Mouse (Mus musculus) frontal cortex, adult 2 months (tissue): ENCODE measurements around the gene Rabgap1l. TPM values are rescaled to one million over a fixed set of nuclear protein-coding genes. Genes with fewer than 3 reads are reported as not detected.

Experiments
- DNase-seq, 2 experiments: peaks; one replicate each; pipeline ENCODE4 v3.0.0; 2022; ENCODE audit warnings: low spot score in 1 of 2; ENCODE audit errors: extremely low spot score in 1 of 2
- polyA plus RNA-seq: library from polyadenylated mRNA; depleted of rRNA; stranded (reverse); fragments of >200 nt; gene quantifications from 2 replicates; pipeline ENCODE4 v1.2.3, GENCODE M21; 2012; rRNA removed

The Rabgap1l gene
- polyA plus RNA-seq, 1 experiment, result 79.8 TPM

DNA sequence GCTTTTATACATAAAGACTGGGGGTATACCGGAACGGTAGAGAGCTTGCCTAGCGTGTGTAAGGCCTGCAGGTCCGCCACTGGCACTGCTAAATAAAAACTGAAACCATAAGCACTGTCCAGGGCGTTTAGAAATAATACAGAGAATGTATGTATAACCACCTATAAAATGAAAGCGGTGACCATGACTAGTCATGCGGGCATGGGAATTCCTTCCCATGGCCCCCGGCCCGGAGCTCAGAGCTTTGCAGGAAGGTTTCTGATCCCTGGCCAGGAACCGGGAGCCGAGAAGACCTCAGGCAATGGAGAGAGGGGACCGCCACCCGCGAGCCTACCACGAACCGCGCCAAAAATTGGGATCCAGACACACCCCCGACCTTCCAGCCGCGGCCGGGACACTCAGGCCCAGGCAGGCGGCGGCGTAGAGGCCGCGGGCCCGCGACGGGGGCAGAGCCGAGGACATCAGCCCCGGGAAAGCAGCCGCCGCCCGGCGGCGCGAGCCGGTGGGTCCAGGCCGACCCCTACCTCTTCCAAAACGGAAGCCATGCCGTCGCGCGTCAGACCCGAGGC lies 580.8 kb downstream of the Rabgap1l start:
- DNase-seq, result peak in 1 of 2 experiments; percentile 46

DNA sequence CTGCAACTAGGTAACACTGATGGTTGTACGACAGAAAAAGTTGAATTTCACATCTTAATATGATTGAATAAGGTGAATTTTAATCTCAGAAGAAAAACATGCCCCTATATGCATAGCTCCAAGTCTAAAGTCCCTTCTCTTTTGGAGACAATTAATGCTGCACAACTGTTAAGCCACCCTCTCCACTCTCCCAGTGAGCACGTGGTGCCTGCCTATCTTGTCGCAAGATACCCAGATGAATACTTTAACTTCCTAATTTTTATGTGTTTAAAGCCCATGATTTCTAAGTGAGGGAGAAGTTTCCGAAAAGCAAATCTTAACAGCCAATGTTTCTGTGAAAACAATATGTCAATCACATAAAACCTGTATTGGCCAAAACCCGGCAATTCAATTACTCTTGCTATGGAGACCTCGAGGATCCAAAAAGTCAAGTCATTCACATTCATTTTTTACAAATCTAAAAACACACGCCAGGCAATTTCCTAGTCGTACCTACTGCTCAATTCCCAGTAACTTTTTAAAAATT lies 581.4 kb downstream of the Rabgap1l start:
- DNase-seq, result no peak

DNA sequence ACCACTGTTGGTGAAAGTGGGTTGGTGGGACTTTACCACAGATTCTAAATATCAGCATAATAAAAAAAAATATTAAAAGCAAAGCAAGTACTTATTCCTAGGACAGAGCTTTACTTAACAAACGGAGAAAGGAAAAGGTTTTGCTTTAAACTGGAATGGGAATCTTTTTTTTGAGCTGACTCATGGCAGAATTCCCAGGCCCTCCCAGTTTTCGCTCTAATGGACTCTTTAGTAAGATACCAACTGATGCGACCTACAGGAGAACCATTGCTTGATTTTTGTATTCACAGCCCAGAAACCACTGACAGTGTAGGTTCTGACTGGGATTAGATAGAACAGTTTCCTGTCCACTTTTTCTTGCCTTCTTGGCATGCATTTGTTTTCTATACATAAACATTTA lies 582.4 kb downstream of the Rabgap1l start:
- DNase-seq, result no peak

DNA sequence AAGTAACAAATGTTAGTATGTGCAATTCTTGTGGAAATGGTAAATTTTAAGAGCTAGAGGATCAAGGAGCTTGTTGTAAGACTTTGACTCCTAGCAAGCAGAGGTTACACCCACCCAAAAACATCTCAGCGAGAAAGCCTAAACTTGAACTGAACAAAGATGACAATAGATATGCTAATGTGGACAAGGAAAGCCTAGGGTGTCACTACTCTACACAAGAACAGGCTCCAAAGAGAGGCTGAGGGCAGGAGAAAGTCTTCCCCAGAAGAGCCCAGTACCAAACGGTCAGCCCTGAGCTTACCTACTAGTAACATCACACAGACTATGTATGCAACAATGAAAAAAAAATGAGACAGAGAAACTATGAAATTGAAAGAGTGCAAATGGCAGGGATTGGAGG lies 583.2 kb downstream of the Rabgap1l start:
- DNase-seq, result no peak

DNA sequence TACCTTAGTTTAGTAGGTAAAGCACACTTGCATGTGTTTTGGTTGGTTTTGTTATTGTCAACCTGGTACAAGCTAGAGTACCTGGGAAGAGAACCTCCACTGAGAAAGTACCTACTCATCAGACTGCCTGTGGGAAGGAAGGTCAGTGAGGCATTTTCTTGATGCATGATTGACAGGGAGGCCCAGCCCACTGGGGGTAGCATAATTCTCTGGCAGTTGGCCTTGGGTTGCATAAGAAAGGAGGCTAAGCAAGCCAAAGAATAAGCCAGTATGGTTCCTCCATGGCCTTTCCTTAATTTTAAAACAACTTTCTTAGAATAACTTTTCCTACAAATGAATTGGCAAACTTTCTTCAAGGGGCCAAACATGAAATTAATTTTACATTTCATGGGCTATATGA lies 587.5 kb downstream of the Rabgap1l start:
- no peak for DNase-seq

DNA sequence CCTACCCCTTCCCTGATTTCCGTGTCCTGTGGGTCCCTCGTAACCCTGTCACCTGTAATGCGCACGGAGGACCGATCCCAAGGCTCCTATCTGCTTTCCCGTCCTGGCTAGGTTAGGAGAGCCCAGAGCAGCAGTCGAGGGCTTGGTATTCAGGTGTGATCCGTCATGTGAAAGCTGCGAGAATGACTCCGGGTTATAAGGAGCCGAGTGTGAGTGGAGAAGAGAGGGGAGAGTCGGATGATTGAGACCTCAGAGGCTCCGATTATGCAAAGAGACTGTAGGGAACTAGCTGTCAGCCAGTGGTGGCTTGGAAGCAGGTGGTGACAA lies 597.7 kb downstream of the Rabgap1l start:
- no peak for DNase-seq

DNA sequence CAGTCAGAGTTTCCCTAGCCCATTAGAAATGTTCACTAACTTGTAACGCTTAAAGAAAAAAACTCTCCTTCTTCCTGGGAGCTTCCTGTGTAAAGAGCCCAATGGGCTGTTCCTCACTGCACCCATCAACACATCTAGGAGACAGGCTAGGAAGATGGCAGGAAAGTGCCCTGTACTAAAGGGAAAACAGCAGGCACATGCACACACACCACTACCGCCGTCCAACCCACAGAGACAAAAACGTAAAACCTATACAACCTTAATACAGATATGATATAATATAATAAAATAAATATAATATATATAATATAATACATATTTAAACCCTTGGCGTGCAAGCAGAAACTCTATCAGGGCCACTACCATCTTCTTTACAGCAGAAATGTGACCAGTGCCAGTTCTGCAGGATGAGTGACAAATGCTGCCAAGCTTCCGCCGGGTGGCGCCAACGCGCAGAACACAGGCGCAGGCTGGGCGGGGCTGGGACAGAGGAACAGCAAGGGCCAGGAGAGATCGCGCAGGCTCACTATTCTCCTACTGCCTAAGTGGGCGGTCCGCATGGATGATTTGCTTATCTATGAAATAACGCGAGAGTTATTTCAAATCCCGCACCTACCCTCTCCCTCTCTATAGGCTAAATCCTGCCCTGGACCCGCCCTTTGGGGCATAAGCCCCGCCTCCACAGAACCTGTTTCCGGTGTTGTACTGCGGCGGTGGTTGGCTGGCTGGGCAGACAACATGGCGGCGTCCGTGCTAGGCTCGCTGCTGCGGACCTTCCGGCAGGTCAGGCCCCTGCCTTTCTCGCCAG lies 598.3 kb downstream of the Rabgap1l start, which contains the start of gene Mrps14:
Gene Mrps14, plus strand, starts transcription at position 687 of the 808 bp plus-strand sequence.
- DNase-seq, result peak; percentile 98 to 99

DNA sequence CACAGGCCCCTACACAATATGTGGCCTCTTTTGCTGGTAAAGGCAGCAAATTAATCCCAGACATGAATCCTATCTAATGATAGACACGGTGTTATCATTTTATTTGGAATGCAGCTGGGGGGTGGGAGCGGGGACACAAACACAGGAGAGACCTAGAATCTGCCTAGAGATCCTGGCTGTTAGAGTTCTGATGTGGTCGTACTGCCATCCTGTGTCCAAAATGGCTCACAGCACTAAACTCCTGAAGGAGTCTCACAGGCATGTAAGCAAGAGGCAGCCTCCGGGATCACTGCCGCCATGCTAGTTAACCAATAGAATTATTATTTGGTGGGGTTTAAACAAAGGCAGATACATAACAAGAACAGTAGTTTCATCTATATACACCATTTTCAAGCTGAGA lies 608.5 kb downstream of the Rabgap1l start:
- DNase-seq, result peak in 1 of 2 experiments; percentile 73

DNA sequence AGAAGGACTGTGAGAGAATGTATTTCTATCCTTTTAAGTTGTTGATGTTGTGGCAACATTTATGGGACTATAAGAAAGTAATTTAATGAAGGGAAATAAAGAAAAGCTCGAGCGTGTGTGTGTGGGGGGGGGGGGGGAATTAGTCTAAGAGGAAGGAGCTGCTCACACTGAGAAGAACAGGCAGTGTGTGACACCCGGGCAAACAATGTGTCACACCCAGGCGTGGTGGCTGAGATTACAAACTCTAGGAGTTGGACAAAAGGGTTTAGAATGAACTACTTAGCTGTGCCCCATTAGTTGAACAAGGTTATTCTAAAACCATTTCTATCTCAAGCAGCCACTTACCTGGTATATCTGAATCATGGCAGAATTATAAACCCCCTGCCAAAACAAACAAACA lies 611.8 kb downstream of the Rabgap1l start:
- no peak for DNase-seq

DNA sequence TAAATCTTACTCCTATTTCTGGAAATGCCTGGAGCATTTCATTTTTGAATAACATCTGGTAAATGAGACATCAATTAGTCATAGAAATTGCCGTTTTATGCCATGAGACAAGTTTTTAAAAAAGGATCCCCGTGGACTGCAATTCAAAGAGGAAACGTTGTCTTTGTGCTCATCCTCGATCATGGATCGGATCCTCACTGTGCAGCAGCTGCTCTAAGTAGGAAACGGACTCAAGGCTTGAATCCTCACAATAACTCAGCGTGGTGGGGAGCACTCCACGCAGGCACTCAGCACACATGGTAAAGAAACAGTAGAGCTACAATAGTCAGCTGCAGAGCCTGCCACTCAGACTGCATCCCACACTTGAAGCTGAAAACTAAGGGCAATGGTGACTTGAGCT lies 616.1 kb downstream of the Rabgap1l start:
- no peak for DNase-seq

Other genes with a start within 250 kb of the Rabgap1l start
- 10.6 and 11.2 TPM in 2 replicates for gene Rc3h1, start 113.2 kb upstream of the Rabgap1l start, polyA plus RNA-seq
- gene Serpinc1, start 185.4 kb upstream of the Rabgap1l start, polyA plus RNA-seq, result 0.15 and 0.24 TPM in 2 replicates
- 5.4 TPM in 2 replicates for gene Zbtb37, start 241.6 kb upstream of the Rabgap1l start, polyA plus RNA-seq